Mouse (Mus musculus): ENCODE data around the gene Dse.

The Dse gene

DNA sequence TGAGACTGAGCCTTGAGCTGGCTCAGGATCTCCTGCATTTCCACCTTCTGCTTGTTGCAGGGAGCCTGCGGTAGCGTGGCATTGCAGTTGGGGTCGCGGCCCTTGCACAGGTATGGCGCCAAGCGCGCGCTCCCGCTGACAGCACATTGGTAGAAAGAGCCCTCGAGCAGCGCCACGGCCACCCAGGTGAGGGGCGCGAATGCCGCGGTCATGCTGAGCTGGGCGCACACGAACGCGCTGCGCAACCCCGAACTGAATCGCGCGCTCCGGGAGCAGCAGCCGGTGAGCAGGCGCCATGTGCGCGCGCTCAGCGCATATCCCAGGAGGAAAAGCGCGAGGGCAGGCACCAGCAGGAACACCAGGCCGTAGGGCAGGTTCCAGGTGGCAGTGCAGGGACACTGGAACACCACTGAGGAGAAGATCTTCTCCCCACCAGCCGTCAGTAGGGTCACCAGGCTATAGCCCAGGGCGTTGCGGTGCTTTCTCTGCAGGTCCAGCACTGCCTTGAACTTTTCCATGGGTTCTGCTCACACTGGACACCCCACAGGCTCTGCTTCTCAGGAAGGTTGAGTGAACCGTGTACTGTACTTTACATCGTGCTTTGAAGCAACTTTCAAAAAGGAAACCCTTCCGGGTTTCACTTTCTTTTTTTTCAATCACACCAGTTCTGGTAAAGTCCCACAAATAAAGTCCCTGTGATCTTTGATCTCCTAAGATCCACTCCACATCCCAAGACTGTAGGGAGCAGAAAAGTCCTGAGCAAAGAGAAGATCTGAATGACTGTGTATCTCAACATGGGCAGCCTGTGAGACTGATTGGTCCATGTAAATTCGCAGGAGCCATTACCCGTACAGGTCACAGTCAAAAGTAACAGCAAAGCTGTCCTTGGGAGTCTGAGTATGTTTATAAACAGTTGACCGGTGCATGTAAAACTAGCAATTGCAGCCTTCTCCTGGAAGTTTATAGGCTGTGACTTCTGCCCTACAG, 79.8 kb downstream of the Dse start, which contains the start of gene Calhm6:
Calhm6 (minus strand) TSS at position 593 of the 987 bp plus-strand sequence.
- DNase-seq = peak; percentile 39

DNA sequence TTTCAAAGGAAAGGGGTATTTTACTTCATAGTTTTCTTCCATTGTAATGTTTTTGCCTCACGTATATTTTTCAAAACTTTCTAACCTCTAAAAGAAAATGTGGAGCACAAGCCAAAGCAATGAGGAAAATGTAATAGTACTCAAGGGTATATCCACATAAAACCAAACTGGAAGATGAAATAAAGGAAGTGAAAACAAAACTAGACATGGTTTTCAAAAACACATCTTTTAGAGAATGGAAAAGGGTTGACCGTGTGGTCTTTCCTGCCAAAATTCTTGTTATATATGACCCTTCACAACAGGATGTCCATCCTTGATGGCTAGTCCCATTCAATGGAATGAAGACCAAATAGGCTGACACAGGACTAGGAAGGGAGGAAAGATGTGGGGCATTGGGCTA, 89.1 kb downstream of the Dse start:
- no peak for DNase-seq

DNA sequence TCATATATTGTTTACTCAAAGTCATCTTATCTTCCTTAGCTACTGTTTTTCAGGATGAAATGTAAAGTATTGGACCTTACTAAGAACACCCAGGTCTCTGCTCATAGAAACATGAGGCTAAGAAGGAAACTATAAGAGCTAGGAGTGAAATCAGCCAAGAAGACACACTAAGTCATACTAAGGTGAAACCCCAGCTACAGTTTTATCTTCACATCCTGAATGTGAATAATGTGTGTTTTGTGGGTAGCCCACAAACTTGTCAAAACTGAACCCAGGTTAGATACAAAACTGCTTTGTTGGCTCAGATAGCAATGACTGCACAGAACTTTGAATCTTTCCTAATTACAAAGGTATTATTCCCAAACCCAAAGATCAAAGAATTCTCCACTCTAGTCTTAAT, 89.7 kb downstream of the Dse start:
- no peak for DNase-seq

DNA sequence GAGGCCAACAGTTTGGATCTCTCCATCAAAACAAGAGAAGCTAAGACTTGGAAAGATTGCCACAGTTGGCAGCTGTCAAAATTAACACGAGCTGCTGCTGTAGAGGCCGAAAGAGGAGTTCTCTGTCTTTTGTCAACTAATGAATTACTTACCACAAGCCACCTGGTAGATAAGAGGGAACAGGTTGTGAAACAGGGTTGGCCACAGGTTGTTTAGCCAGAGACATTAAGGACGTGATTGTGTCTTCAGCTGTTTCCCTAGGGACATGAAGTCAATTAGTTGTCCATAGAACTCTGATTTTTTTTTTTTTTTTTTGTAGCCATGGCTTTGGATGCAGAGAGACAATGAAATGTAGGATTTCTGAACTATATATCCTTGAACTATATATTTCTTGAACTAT, 90.4 kb downstream of the Dse start:
- no peak for DNase-seq

DNA sequence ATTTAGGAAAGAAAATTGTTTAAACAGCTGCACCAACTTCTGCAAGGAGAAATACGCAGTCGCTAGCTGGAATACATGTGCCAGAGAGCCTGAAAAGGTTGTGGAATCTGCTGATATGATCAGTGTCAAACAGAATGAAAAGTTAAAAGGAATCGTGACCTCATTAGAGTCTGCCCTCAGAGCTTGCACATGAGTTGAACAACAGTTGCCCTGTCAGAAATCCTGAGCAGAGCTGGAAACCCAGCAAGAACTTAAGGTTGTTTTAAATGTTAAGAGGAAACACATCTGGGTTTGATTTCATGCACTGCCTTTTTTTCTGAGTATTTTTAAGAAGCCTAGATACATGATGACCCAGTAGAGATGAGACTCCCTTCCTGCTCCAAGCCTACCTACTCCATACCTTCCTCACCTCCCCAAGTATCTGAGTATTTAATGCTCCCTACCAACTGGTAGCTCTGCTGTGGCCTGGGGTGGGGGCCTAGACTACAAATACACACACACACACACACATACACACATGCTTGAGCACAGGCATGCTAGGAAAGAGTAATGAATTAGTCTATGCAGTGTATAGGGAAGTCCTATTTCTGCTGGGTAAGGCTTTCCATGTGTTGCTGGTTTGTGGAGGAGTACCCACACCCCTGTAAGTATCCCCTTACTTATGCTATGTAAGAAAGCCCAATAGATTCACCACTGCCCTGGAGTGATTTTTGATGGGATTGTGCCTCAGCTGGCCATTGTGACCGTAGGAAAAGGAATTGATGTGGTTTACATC, 95.4 kb downstream of the Dse start:
- DNase-seq = no peak

DNA sequence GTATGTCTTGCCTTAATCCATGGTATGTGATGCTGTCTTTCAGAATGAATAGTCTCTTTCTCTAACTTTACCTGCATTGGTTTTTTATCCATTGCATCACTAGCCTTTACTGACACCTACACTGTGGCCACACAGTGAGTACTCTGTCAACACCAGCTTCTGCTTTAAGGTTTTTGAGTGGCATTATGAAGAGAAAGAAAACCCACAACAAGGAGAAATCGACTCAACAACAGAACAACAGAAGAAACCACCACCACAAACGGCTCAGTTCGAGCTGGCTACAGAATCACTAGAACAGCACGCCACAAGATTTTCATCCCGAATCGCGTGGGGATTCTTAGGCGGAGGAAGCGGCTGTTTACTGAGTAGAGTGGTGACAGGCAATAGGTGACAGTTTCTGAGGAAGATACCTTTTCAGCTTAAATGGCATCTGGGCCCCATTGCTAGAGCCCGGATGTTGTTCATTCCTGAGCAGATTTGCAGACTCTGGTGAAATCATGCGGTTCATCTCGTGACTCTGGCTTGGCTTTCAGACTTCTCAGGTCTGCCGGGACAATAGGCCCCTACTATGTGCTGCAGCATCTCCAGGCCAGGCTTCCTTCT, 96.6 kb downstream of the Dse start:
- no peak for DNase-seq

All from kidney, postnatal 14 days (tissue).